Mouse (Mus musculus): ENCODE data around the gene Piezo1.

The Piezo1 gene

DNA sequence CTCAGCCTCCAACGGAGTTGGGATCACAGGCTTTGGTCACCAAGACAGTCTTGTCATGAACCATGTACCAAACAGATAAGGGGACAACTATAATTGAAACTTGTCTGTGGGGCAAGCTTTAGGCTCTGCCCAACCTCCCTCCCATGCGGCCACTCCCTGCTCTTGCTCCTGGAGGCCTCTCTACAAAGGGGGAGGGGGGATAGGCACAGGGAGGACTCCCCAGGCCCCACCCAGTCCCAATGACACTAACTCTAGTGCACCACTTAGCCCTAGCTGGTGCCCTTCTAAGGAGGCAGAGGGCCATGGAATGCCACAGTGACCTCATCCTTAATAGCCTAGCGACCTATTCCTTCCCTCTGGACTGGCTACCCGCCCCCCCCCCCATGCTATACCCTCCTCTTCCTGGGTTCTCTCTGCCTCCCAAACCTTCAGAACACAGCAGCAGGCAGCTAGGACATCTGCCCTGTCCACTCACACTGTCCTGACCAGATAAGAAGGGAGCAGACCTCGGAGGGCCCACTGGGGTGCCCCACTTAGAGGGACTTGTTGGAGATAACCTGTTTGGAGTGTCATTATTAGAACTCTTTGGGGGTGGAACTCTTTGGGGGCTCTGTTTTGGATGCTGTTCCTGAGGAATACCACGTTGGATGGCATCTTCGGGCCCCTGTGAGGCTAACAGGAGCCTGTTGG lies 4.9 kb downstream of the Piezo1 start:
- DNase-seq (ENCODE audit: low spot score): no peak

DNA sequence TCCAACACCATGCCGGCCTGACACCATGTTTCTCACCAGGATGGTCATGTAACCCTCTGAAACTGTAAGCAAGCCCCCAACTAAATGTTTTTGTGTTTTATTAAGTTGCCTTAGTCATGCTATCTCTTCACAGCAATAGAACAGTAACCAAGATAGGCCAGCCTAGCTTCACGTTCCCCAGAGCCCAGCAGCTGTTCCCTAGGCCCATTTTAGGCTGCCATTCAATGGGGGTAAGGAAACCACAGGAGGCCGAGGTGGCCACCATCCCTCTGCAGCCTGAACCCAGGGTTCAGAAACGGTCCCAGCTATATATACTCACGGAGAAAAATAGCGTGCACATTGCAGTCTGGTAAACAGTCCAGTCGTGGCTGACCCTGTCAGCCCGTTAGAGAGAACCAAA lies 7.0 kb downstream of the Piezo1 start:
- no peak for DNase-seq (ENCODE audit: low spot score)

- DNase-seq (ENCODE audit: low spot score): no peak
These were observed 12.6 kb downstream of the Piezo1 start for GRCm38 (mm10) chr8:122538310-122539076.

- no peak for DNase-seq (ENCODE audit: low spot score)
These were observed 13.3 kb downstream of the Piezo1 start for GRCm38 (mm10) chr8:122537812-122538211.

DNA sequence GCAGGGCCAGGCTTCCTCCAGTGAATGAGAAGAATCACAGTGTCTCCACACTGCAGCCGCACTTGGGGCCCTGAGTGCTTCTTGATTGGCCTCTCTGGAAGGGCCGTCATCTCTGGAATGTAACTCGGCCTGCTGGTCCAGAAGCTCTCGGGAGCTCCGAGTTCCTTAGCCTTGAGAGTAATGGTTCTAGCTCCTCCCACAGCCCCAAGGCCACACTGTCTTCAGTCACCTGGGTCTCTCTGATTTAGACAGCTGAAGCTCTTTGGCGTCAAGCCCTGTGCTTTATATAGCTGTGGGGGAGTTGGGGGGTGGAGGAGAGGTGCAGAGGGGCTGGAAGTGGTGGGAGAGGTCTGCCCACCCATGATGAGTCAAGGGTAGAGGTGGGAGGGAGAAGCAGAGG lies 14.1 kb downstream of the Piezo1 start:
- peak; percentile 67 for DNase-seq (ENCODE audit: low spot score)

DNA sequence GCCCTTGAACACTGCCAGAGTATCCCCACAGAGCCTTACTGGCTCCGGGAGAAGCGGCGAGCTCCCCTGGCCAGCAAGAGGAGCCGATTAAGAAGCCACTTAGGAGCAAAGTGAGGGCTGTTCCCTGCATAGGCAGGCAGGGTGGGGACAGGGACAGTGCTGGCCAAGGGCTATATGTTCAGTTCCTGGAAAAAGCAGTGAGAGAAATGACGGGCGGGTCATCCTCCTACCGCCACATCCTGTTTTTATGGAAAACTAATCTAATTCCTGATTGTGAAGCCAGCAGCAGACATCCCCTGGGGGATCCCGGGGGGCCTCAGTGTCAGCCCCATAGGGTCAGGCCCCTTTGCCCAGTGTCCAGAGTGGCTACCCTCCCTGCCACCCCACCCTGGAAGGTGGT lies 19.8 kb downstream of the Piezo1 start:
- no peak for DNase-seq (ENCODE audit: low spot score)

- no peak for DNase-seq (ENCODE audit: low spot score)
These were observed 22.0 kb downstream of the Piezo1 start for GRCm38 (mm10) chr8:122529159-122529558.

DNA sequence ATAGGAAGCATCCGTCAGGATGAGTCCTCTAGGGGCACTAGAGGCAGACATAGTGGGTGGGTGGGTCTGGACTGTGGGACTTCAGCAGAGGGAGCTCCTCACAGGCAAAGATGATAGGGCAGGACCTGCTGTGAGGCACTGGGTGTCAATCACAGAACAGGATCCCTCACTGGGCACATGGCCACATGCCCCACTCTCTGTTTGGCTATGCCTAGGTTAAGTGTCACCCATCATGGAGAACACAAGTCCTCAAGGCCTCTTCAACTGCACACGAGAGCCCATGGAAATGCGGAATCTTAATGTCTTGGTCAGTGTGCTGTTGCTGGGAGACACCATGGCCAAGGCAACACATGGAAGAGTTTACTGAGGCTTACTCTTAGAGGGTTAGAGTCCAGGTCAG lies 23.2 kb downstream of the Piezo1 start:
- DNase-seq (ENCODE audit: low spot score): no peak

GRCm38 (mm10) chr8:122526526-122527170 lies 24.5 kb downstream of the Piezo1 start:
- no peak for DNase-seq (ENCODE audit: low spot score)

GRCm38 (mm10) chr8:122526084-122526483 lies 25.0 kb downstream of the Piezo1 start:
- DNase-seq (ENCODE audit: low spot score): no peak

- DNase-seq (ENCODE audit: low spot score): no peak
These were observed 26.1 kb downstream of the Piezo1 start for GRCm38 (mm10) chr8:122525004-122525403.

DNA sequence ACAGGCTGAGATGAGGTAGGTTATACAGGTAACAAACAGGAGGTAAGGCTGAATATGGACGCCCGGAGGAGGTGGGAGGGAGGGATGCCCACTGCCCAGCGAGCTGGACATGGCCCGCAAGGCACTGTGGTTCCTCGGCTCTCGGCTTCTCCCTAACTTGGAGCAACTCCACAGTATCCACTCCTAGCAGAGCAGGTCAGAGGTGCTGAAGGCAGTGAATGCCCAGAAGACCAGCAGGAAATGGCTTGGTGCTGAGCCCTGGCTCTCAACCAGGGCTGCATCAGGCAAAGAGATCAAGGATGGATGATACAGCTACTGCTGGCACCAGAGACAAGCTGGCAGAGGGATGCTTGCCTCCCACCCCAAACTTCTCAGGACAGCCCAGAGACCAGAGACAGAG lies 26.6 kb downstream of the Piezo1 start:
- peak; percentile 29 for DNase-seq (ENCODE audit: low spot score)

DNA sequence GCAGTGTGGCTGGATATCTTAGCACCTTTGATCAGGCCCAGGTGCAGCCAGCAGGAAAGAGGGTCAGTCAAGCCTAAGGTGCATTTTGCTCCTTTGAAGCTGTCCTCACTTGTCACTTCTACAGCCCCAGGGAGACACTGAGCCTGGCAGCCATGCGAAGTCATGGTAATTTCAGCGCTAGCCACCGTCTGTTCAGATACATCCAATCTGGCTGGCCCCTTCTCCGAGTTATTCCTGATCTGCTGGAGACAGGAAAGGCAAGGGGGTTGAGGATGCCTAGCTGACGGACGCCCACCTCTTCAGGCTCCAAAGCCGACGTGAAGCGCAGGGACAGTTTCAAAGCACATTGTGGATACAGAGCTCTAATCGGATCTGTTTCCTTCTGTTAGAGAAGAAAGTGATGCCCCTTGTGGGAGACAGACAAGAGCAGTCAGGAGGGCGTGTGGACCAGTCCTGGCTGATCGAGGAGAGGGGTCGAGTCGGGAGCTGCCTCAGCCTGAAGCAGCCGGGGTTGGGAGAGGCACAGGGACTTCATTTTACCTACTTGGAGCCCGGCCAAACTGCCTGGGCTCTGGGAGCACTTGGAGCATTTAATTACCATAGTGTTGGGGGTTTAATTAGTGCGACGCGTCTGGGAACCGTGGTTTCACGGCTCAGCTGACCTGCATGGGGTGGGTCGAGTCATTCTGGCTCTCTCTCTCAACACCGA lies 27.3 kb downstream of the Piezo1 start:
- no peak for DNase-seq (ENCODE audit: low spot score)

DNA sequence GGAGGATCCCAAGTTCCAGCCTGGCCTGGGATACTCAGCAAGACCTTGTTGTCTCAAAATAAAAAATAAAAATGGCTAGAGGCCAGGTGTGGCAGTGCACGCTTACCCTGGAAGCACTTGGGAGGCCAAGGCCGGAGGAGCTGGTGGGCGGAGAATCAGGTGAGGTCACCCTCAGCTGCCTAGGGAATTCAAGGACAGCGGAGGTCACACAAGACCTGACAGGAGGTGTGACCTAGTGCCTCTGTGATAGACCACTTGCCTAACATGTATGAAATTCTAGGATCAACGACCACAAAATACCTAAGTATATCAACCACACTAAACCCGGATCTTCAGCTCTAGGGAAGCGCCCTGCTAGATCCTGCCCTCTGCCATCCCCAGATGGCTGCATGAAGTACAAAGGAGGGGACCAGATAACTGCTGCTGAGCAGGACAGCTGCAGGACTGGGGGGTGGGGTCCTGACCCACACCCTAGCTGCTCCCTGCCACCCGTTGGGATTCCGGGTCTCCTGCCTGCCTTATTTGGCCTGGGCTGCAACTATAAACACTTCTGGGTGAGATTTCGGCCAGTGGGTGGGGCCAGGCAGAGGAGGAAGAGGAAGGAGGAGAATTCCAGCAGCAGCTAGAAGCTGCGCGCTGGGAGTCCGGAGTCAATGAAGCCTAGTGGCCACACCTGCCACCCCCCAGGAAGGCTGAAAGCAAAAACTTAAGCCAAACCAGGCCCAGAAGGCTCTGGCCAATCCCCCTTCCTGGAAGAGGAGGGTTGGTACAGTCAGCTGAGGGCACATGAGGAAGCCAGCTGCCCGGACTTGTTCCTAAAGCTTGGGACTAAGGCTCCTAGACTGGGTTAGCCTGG lies 28.1 kb downstream of the Piezo1 start:
- peak; percentile 47 for DNase-seq (ENCODE audit: low spot score)

- no peak for DNase-seq (ENCODE audit: low spot score)
These were observed 30.5 kb downstream of the Piezo1 start for GRCm38 (mm10) chr8:122520611-122521010.

DNA sequence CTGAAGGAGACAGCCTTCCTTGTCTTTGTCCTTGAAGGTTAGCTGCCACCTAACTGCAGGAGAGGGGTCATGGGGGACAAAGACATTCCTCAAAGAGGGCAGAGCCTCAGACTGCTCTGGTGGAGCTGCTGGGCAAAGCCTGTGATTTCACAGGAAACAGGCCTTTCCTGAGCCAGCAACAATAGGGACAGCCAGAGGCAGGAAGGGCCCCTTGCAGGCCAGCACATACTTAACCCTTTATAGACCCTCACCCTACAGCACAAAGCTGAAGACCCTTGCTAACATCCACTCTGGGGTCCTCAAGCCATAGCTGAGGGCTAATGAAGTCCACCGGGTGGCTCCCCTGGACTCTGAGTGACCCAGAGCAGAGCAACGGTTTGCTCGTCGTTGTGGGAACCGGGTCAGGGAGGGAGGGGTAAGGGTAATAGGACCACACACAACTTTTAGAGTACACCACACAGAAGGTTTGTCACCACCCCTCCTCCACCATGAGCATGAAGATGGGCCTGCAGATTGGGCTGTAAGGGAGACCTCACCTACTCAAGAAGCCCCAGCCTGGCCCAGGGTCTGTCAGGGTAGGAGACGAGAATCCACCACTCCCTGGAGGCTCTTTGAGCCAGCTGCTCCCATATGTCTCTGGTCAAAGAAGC lies 33.5 kb downstream of the Piezo1 start:
- DNase-seq (ENCODE audit: low spot score): no peak

DNA sequence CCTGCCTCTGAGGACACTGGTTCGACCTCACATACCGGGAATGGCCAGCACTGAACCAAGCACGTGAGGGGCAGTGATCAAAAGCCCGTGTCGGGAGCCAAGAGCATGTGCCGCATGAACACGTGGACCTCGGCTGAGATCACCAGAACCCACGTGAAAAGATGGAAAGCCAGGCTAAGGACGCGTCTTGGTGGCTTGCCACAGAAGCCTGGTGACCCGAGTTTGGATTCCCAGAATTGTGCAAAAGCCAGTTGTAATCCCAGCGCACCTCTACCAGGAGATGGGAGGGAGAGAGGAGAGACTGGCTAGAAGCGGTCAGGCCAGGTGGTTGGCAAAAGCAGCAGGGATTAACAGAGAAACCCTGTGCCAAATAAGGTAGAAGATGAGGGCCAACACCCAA lies 35.4 kb downstream of the Piezo1 start:
- no peak for DNase-seq (ENCODE audit: low spot score)

GRCm38 (mm10) chr8:122512392-122512791 lies 38.7 kb downstream of the Piezo1 start:
- no peak for DNase-seq (ENCODE audit: low spot score)

GRCm38 (mm10) chr8:122511552-122511951 lies 39.6 kb downstream of the Piezo1 start:
- DNase-seq (ENCODE audit: low spot score): no peak

DNA sequence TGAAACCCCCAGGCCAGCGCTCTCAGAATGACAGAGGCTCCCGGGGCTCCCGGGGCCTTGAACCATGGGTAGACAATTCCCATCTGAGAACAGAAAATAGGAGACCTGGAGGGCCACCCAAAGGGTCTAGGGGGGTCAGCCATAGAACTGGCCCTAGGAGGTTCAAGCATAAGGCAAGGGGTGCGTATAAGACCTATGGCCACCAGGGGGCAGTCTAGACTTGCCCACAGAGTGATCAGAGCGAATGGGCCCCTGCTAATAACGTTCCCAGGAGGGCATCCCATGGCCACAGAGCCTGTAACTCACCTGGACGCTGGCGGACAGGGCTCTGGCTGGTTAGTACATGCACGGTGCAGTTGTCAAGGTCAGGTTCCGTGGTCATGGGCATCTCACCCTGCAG lies 50.3 kb downstream of the Piezo1 start:
- DNase-seq (ENCODE audit: low spot score): peak; percentile 69

GRCm38 (mm10) chr8:122497912-122498311 lies 53.2 kb downstream of the Piezo1 start:
- no peak for DNase-seq (ENCODE audit: low spot score)
